Mouse (Mus musculus): ENCODE results near the gene Etl4.

- TF ChIP-seq POLR2A (IDR thresholded peaks at IDR 0.05; ENCODE audit: insufficient read depth, low read length), result no peak
- no peak for TF ChIP-seq EP300 (IDR thresholded peaks at IDR 0.05; ENCODE audit: insufficient read depth, low read depth, low read length)
Measured at GRCm38 (mm10) chr2:20145368-20145767, 235.8 kb downstream of the Etl4 start.
